Mouse (Mus musculus) c-Kit-negative CD71-positive TER-119-positive erythroid progenitor cells, embryonic 14.5 days (primary cell): ENCODE results near the gene Tmem265.

Source experiments
- DNase-seq: peaks from one replicate; pipeline ENCODE4 v3.0.0-alpha.2; 2013; ENCODE audit warnings: low read depth, low spot score

Tmem265 gene

DNA sequence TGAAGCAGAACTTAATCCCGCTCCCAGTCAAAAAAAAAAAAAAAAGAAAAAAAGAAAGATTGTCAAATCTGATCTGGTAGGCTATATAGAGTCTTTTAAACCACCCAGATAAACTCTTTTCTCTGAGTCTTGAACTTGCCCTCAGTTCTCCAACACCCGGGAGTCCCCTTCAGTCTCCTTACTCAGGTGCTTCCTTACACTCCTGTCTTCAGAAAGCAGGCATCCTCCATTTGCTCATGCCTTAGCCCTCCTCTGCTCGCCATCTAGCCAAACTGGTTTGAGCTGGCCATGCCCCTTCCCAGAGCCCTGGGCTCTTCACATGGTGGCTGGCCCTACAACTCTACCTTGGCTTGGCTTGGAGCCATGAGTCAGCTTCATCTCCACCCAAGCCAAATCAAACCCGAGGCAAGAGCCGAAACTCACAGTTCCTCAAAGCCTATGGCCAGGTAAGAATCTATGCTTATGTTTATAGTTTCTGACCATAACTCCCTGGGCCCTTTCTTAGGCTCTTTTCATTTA is at the start of gene Tmem265:
Tmem265 (plus strand) TSS at position 51 of the 519 bp plus-strand sequence.
- no peak for DNase-seq

DNA sequence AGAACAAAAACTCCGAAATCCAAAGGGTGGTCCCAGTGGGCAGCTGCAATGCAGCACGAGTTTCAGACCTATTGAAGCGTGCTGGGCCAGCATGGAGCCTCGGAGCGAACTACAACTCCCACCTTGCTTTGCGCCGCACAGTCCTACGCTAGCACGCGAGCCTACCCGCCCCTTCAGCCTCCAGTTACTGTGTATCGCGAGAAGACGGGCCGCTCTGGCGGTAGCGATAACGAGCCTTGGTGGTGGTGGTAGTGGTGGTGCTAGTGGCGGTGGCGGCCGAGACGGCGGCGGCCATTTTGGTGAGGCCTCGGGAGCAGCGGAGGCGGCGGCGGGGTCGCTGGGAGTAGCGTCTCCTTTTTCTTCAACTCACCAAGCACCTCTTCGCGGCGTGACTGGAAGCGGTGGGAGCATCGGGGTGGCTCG is 49.4 kb upstream of the Tmem265 start, which contains the start of gene Srcap:
Srcap (plus strand) TSS at position 176 of the 423 bp plus-strand sequence.
- peak; percentile 92 for DNase-seq

DNA sequence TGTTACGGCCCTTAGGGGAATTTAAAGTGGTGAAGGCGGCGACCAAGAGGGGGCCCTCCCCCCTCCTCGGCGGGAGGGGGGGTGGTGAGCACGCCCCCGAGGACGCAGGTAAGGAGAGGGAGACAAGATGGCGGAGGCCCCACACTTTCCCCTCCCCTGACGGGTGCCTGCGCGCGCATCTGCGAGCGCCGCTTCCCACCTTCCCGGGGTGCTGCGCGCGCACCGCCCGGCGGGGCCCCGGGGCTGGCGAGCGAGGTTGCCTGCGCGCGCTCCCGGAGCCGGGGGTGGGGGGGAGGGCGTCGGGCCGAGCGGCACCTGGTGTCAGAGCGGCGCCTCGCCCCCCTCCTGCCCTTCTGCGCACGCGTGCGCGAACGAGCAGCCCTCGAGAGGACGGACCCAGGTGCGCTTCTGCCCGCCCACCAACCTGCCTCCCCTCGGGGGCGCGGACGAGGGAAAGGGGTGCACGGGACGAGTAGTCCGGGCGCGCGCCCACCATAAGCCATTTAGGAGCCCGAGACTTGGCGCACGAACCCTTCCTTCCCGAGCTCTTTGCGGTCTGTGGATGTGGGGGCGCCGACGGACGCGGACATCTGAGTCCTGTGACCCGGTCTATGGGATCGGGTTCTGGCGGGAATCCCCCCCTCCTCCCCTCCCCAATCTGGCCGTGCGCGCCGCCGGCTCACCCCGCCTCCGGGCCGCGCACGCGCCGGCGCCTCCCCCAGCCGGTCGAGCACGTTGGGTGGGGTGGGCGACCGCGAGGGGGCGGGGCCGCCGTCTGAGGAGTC is 48.8 kb upstream of the Tmem265 start:
- peak; percentile 85 for DNase-seq

DNA sequence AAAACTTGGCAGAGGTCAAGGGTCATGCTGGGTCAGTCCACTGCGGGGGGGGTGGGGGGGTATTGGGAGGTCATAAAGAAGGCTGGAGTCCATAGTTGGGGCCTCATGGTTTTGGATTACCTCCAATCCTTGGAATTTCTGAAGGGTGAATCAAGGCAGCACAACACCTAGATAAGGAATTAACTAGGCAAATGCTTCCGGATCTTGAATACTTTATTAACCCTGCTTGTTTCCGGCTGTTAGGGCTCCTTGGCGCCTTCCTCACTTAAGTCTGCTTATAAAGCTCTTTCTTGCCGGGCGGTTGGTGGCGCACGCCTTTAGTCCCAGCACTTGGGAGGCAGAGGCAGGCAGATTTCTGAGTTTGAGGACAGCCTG is 48.2 kb upstream of the Tmem265 start:
- DNase-seq = peak; percentile 46

DNA sequence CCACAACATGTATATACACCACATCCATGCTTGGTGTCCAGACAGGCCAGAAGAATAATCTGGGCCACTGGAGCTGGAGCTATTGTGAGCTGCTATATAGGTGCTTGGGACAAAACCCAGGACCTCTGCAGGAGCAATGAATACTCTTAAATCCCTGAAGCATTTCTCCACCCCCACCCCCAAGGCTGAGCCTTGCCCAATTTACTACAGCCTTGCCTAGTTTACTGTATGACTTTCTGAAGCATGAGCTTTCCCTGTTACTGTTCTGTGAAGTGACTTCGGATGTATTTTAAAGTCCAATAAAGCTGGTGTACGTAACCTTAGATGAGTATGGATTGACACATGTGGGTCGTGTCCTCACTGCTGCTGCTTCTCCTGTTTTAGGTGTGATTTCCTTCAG is 47.4 kb upstream of the Tmem265 start:
- no peak for DNase-seq

DNA sequence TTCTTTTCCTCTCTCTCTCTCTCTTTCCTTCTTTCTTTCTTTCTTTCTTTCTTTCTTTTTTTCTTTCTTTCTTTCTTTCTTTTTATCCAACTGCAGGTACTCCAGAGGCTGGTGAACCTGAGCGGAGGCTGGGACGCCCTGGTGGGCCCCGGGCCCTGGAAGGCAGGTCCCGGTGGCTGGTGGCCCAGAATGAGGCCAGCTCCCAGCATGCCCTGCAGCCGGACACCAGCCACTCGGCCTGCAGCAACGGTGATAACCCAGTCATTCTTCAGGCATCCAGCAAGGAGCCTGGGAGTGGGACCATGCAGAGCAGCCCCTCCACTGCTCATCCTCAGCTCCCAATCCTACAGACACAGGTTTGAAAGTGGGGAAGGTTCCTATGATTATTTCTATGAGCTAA is 45.3 kb upstream of the Tmem265 start:
- no peak for DNase-seq

DNA sequence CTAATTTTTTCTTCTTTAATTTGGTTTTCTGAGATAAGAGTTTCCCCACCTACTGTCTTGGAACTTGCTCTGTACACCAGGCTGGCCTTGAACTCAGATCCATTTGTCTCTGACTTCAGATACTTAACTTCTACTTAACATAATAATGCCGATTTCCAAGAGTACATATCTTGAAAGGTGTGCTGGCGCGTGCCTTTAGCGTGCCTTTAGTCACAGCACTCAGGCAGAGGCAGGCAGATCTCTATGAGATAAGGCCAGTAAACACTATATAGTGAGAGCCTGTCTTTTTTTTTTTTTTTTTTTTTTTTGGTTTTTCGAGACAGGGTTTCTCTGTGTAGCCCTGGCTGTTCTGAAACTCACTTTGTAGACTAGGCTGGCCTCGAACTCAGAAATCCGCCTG is 44.8 kb upstream of the Tmem265 start:
- DNase-seq = no peak

DNA sequence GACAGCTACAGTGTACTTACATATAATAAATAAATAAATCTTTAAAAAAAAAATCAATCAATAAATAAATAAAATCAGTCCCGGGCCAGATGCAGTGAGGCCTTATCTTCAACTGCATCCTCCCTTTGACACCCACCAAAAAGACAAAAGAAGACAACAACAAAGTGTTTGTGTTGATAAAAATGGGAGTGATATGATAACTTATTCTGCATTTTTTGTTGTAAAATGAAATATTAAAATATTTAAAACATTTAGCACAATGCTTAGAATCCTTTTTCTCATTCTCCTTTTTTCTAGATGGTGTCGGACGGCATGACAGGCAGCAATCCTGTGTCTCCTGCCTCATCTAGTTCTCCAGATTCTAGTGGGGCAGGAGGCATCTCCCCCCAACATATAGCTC is 41.9 kb upstream of the Tmem265 start, which contains the start of gene Gm42715:
Gm42715 (plus strand) TSS at position 301 of the 400 bp plus-strand sequence.
- DNase-seq = no peak

DNA sequence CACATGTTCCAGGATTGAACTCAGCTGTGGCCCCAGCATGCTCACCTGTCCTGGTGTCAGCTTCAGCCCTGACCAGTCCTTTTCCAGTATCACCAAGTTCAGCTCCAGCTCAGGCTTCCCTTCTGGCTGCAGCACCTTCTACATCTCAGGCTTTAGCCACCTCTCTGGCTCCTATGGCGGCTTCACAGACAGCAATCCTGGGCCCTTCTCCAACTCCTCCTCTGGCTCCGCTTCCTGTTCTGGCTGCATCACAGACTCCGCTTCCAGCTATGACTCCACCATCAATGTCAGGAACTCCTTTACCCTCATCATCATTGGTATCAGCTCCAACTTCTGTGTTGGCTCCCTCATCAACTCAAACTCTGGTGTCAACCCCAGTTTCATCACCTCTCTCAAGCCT is 19.5 kb upstream of the Tmem265 start:
- DNase-seq = no peak

DNA sequence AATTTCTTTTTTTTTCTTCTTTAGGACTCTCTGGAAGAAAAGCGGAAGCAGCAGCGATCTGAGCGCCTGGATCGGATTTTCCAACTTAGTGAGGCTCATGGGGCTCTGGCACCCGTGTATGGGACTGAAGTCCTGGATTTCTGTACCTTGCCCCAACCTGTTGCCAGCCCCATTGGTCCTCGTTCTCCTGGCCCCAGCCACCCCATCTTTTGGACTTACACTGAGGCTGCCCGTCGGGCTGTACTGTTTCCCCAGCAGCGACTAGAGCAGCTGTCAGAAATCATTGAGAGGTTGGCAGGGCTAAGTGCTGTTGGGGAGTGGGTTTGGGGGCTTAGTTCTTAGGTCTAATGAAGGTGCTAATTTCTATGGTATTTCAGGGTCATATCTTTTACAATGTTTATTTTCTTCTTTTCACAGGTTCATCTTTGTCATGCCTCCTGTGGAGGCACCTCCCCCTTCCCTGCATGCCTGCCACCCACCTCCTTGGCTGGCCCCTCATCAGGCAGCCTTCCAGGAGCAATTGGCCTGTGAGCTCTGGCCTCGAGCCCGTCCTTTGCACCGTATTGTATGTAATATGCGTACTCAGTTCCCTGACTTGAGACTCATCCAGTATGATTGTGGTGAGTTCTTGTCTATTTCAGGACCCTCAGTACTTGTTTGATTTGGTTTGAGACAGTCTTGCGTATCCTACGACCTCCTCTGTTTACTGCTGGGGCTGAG is 11.9 kb upstream of the Tmem265 start:
- DNase-seq = no peak

DNA sequence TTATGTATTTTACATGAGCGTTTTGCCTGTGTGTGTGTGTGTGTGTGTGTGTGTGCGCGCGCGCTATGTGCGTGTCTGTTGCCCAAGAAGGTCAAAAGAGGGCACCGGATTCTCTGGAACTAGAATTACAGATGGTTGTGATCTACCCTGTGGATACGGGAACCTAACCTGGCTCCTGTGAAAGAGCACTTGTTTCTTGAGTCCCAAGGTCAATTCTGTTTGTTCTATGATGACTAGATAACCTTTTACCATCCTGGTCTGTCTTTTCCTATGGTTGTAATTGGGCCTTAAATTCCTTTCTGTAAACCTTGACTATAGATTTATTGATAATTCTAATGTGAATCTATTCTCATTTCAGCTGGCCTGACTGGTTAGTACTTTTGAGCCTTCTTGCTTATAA is 9.6 kb upstream of the Tmem265 start:
- DNase-seq = no peak

DNA sequence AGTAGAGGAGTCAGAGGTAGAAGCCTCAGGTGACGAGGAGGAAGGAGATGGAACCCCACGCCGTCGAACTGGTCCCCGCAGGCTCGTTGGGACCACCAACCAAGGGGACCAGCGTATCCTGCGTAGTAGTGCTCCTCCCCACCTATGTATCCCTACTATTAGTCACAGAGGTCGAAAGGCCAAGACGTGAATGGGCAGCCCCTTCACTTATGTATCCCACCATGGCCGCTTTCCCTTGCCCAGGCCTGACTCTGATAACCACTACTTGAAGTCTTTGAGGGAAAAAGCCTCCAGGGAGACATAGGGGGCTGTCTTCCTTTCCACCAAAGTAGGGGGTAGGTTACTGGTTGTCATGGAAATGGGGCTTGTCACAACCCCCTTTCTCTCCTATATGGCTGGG is 610 bp upstream of the Tmem265 start:
- DNase-seq = no peak

DNA sequence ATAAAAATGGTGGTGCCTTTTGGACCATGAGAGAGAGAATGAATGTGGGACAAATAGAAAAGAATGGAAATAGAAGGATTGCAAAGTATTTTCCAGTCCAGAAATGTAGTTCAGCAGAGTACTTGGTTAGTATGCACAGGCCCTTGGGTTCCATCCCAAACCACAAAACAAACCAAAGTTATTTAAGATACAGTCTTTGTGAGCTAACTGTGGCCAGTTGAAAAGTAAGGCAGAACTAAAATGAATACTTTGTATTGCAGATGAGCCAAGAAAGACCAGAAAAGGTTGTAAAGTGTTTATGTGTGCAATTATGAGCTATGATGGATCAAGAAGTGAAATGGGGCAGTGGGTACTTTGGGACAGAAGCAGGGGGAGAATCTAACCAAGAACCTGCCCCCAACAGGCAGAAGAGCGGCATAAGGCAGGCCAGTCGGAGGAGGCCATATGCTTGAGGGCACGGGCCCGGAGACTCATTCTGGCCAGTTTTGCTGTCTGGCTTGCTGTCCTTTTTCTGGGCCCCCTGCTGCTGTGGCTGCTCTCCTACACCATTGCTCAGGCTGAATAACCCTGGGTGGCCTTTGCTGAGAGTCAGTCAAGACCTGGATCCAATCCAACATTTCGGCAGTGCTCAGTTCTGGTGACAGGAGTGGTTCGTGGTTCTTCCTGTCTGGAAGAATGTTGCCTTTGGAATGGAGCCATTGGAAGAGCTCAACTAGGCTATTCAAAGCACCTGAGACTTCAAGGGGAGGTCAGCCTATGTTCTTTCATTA is 3.4 kb downstream of the Tmem265 start:
- DNase-seq = no peak

DNA sequence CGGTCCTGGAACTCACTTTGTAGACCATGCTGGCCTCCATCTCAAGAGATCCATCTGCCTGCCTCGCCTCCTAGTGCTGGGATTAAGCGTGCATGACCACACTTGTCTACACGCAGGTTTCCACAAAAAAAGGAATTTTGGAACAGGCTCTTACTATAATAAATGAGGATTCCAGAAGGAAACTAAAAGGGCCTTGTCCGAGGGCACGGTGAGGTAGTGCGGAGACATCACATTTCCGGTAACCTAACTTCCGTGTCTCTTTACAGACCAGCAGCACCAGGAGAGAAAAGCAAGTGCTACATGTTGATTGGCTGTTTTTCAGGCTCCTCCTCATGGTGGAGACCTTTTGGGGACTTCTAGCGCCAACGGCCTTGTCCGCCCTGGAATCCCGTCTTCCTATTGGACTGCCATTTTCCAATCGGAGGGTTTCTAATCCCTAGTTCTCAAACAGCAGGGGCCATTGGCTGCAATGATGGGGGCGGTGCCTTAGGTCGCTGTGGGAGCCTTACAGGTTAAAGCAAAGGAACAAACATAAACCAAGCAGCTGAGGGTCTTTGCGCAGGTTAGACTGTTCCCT is 11.8 kb downstream of the Tmem265 start, which contains the start of gene Phkg2:
Phkg2 (plus strand) TSS at position 446 of the 577 bp plus-strand sequence.
- peak; percentile 94 for DNase-seq

DNA sequence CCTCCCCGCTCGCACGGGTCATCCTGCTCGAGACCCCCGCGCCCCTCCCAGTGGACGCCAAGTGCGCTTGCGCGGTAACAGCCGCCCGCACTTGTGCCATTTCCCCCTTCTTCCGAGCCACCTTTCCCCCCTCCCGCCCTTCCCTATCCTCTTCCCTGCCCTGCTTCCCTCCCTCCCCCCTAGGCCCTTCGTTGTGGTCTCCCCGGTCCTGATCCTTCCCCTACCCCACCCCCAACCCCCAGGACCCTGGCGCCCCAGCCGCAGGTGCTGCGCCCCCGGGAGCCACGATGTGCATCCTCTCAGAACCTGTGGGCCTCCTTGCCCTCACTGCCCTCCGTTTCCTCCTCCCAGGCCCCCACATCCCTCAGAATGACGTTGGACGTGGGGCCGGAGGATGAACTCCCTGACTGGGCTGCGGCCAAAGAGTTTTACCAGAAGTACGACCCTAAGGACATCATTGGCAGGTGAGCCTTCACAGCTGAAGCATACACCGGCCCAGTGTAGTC is 12.4 kb downstream of the Tmem265 start:
- no peak for DNase-seq

DNA sequence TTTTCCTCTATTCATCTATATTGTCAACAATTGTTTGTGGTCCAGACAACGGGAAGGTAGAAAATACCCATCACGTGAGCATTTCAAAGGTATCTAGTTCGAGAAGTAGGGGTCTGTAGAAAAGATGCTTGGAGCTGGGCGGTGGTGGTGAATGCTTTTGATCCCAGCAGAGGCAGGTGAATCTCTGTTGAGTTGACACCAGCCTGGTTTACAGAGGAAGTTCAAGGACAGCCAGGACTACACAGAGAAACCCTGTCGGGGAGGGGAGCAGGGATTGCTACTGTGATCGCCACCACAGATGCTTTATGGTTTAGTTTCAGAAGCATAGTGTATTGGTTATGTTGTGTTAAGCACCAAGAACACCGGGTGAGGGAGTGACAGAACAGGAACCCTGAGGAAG is 12.9 kb downstream of the Tmem265 start:
- DNase-seq = no peak

DNA sequence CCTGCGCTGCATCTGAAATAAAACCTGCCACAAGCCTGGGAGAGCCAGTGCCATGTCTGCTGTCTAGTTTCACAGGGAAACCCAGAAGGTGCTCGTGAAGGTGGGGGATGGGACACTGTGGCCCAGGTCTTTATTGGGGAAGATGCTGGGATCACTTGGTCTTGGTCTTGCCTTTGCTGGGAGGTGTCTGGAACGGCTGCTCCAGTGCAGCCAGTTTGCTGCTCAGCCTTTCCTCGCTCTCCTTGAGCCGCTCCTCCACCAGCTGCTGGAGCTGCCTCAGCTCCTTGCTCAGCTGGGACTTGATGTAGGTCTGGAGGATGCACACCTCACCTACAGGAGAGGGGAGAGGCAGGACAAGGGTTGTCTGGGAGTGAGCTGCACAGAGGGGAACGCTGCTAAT is 22.1 kb downstream of the Tmem265 start:
- no peak for DNase-seq

DNA sequence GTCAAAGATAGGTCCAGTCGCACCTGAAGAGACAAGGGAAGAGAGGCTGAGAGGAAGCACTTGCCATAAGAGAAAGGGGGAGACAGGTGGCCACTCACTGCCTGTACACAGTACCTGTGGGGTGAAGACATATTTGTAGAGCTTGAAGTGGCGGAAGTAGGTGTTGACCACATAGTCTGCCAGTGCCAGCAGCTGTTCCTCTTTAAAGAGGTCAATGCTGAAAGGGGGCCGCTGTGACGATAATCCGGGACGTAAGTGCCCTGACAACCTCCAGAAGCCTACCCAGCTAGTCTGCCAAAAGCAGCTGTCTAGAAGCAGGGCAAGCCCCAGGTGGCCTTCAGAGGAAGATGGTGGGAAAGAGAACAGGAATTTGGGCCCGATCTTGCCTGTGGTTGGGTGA is 23.8 kb downstream of the Tmem265 start:
- no peak for DNase-seq

DNA sequence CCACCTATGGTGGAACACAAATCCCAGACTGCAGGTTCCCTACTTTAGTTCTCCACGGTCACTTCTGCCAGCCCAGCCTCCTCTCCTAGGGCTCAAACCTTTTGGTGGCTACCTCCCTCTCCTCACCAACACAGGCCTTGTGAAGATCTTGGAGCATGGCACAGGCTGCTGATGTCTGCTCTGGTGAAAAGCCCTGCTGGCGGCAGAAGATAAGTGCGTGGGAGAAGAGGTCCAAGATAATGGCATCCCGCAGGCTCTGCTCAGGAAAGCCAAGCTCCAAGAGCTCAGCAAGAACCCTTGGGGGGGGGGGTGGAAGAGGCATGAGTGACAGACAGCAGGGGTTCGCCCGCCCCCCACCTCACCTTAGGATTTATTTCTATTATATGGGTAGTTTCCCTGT is 25.0 kb downstream of the Tmem265 start:
- peak; percentile 52 for DNase-seq

DNA sequence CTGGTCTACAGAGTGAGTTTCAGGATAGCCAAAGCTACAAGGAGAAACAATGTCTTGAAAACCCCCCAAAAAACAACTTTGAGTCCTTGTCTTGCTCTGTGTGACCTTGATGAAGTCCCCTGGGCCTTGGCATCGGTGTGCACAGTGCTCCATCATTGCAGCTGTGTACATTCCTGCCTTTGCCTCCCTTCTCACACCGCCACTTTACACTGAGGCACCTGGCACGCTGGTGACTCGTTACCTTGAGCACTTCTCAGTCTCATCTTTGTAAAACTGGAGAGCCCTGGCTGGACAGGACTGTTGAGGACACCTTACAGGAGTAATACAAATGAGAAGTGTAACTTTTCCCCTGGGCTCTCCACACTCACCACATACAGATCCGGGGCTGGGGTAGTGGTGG is 26.0 kb downstream of the Tmem265 start:
- no peak for DNase-seq
